Mouse (Mus musculus) myocyte (in vitro differentiated cells): Measurements from ENCODE around the gene Nynrin. TPM values are rescaled to one million over a fixed set of nuclear protein-coding genes. Genes with fewer than 3 reads are reported as not detected.

ENCODE experiments used
- H3K27me3 ChIP-seq: one replicate; pipeline ENCODE4 v1.6.1; 2011; ENCODE audit not compliant: control insufficient read depth, insufficient read depth, insufficient read length
- H3K36me3 ChIP-seq: one replicate; pipeline ENCODE4 v1.6.1; 2011; ENCODE audit not compliant: control insufficient read depth, insufficient read depth
- H3K4me2 ChIP-seq: one replicate; pipeline ENCODE4 v1.6.1; 2011; ENCODE audit warnings: low read depth, control low read depth
- H3K4me3 ChIP-seq: one replicate; pipeline ENCODE4 v1.5.1; 2011; ENCODE audit warnings: mild to moderate bottlenecking, control low read depth, moderate library complexity
- H3K79me2 ChIP-seq: one replicate; pipeline ENCODE4 v1.6.1; 2011; ENCODE audit not compliant: control insufficient read depth, insufficient read depth
- H3ac ChIP-seq: one replicate; pipeline ENCODE4 v1.6.1; 2011; ENCODE audit not compliant: control insufficient read depth, insufficient read length
- CEBPB ChIP-seq: IDR thresholded peaks from 2 replicates; pipeline ENCODE4 v1.6.1; 2011; ENCODE audit warnings: mild to moderate bottlenecking, moderate library complexity; ENCODE audit not compliant: poor library complexity, insufficient read depth, severe bottlenecking
- E2F4 ChIP-seq: IDR thresholded peaks from one replicate; pipeline ENCODE4 v1.6.1; 2011; ENCODE audit warnings: mild to moderate bottlenecking, control low read depth, moderate library complexity; ENCODE audit not compliant: insufficient read depth
- MAX ChIP-seq: IDR thresholded peaks from one replicate; pipeline ENCODE4 v1.6.1; 2011; ENCODE audit warnings: low read depth, mild to moderate bottlenecking, control low read depth
- MYOD1 ChIP-seq, 3 experiments: IDR thresholded peaks; one replicate each; pipeline ENCODE4 v1.6.1; 2011; ENCODE audit warnings: control low read depth in 2 of 3, low read depth in 2 of 3, mild to moderate bottlenecking in 2 of 3, moderate library complexity in 1 of 3; ENCODE audit not compliant: insufficient read length in 2 of 3, control insufficient read depth in 1 of 3
- MYOG ChIP-seq, 3 experiments: IDR thresholded peaks; one replicate each; pipeline ENCODE4 v1.6.1; 2011; ENCODE audit warnings: control low read depth in 2 of 3, low read depth in 2 of 3, mild to moderate bottlenecking in 2 of 3; ENCODE audit not compliant: insufficient read length in 2 of 3, control insufficient read depth in 1 of 3, insufficient read depth in 1 of 3
- POLR2A ChIP-seq: IDR thresholded peaks from one replicate; pipeline ENCODE4 v1.6.1; 2011; ENCODE audit warnings: low read depth, mild to moderate bottlenecking, control low read depth, moderate library complexity; ENCODE audit not compliant: insufficient read length
- POLR2AphosphoS2 ChIP-seq: IDR thresholded peaks from one replicate; pipeline ENCODE4 v1.6.1; 2011; ENCODE audit warnings: low read depth, control low read depth; ENCODE audit not compliant: insufficient read length
- REST ChIP-seq: IDR thresholded peaks from one replicate; pipeline ENCODE4 v1.6.1; 2011; ENCODE audit warnings: mild to moderate bottlenecking, control low read depth, moderate library complexity; ENCODE audit not compliant: insufficient read depth, insufficient read length
- SRF ChIP-seq: IDR thresholded peaks from one replicate; pipeline ENCODE4 v1.6.1; 2011; ENCODE audit warnings: low read depth; ENCODE audit not compliant: control insufficient read depth, insufficient read length
- TCF12 ChIP-seq: IDR thresholded peaks from one replicate; pipeline ENCODE4 v1.6.1; 2011; ENCODE audit warnings: mild to moderate bottlenecking, control low read depth; ENCODE audit not compliant: poor library complexity, insufficient read depth, severe bottlenecking
- TCF3 ChIP-seq: IDR thresholded peaks from one replicate; pipeline ENCODE4 v1.6.1; 2011; ENCODE audit warnings: low read depth, control low read depth; ENCODE audit not compliant: insufficient read length
- USF1 ChIP-seq: IDR thresholded peaks from one replicate; pipeline ENCODE4 v1.6.1; 2011; ENCODE audit warnings: low read depth, mild to moderate bottlenecking, control low read depth, moderate library complexity
- polyA plus RNA-seq: library from polyadenylated mRNA; unstranded; fragments of >200 nt; fragmentation: generic; extraction: Trizol; gene quantifications from one replicate; pipeline ENCODE4 v1.2.1, GENCODE M21; 2012; ENCODE audit warnings: missing spikeins

Gene Nynrin
- polyA plus RNA-seq, 1 experiment: 0.12 TPM

DNA sequence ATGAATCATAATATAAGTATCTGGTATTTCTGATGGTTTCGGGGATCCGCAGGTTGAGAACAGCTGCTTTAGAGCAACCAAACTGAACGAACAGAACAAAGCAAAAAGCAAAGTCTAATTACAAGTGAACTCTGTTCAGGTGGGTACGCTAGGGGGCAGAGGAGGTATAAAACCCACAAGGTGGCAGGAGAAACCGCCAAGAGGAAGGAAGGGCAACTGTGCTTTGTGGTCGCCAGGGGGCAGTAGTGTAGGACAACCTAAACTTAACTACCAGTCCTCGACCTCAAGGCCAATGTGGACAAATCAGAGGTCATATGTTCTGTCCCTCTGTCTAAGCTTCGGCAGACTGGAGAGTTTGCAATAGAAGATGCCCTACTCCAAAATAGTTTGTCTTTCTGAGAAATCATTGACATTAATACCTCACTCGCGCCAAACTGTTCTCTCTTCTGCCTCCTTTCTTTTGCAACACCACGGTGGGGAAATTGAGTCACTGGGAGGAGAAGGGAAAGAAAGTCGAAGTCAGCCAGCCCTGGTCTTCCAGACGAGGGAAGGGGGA is 31.3 kb upstream of the Nynrin start:
- H3K4me3 ChIP-seq: peak overlapping the region; percentile 31
- no peak for TF ChIP-seq REST
- TF ChIP-seq POLR2A: no peak
- TF ChIP-seq TCF3: no peak
- TF ChIP-seq TCF12: no peak
- TF ChIP-seq MYOG (IDR thresholded peaks at IDR 0.05; ENCODE audit: control insufficient read depth in 1 of 3, insufficient read depth in 1 of 3, insufficient read length in 2 of 3, low read depth in 2 of 3): no peak
- TF ChIP-seq MYOD1 (IDR thresholded peaks at IDR 0.05; ENCODE audit: control insufficient read depth in 1 of 3, insufficient read length in 2 of 3, low read depth in 2 of 3): no peak
- TF ChIP-seq CEBPB: no peak
- TF ChIP-seq USF1: no peak
- no peak for TF ChIP-seq POLR2AphosphoS2
- no peak for TF ChIP-seq MAX
- H3K79me2 ChIP-seq: no peaks in the 10 kb centered on the region
- no peaks in the 10 kb centered on the region for H3K27me3 ChIP-seq
- H3K4me2 ChIP-seq: peak overlapping the region; percentile 83
- no peak overlapping the region for H3ac ChIP-seq
- H3K36me3 ChIP-seq: no peaks in the 10 kb centered on the region

DNA sequence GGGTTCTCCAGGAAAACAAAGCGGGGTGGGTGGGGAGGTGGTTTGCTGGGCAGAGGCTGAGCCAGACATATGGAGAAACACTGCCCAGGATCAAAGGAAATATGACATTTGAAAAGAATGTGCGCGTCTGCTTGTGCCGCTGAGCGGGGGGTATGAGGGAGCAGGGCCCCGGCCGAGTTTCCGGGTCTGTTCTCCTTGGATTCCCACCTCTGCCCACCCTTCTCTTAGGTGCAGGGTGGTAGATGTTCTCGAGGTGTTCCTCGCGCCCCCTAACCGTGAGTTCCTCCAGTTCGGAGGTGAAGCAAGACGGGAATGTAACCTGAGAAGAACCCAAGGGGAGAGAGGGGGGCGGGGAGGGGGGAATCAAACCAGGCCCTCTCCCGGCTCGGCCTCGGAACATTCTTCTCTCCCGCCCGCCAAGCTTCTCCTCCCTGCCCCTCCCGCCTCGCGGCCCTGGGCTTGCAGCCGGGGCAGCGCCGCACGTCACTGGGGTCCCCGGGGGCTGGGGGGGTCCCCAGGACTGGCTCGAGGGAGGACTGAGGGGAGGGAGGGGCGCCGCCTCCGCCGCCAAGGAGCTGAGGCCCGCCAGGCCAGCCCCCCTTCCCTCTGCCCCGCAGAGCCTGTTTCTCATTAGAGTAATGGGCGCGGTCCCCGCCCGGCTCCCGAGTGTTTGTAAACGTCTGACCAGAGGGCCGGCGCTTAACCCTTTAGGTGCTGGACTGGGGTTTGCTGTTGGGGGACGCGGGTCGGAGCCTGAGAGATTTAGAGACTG is 30.6 kb upstream of the Nynrin start, which contains the start of gene Nfatc4:
Gene Nfatc4 (plus strand): TSS at position 154 of the 772 bp plus-strand sequence.
- TF ChIP-seq E2F4 (no peak), TCF12 (no peak), MAX (no peak), POLR2A (peak; percentile 21), MYOG (IDR thresholded peaks at IDR 0.05; ENCODE audit: control insufficient read depth in 1 of 3, insufficient read depth in 1 of 3, insufficient read length in 2 of 3, low read depth in 2 of 3) (no peak)
- peak within 1 kb of the TSS; percentile 27 for H3ac ChIP-seq
- H3K4me3 ChIP-seq: peak within 1 kb of the TSS; percentile 31

DNA sequence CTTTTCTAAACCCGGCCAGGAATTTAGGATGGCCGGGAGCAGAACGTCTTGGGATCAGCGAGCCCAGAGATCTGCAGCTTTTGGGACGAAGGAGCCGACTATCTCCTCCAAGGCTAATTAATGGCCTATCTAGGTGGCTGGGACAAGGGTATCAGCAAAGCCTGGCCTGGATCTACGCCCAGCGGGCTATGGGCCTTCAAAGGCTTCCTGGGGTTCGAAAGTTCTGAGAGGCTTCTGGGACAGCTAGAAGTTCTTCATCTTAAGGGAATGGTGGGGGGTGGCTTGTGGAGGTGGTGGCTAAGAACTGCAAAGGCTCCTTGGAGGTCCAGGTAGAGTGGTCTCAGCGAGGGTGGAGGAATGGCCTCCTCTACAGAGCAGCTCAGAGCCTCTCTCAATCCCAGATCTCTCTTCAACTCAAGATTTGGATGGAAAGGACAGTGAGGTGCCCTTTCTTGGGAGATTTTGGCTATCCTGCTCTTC is 29.8 kb upstream of the Nynrin start:
- Histone ChIP-seq H3K4me3 (peak overlapping the region; percentile 31), H3K27me3 (no peaks in the 10 kb centered on the region)

More for the DNA sequence above, 30.6 kb upstream of the Nynrin start, which contains the start of gene Nfatc4:
- H3K4me2 ChIP-seq: peak within 1 kb of the TSS; percentile 83
- H3K36me3 ChIP-seq: no peaks in the 10 kb centered on the region
- no peaks in the 10 kb centered on the region for H3K79me2 ChIP-seq
- no peaks in the 10 kb centered on the region for H3K27me3 ChIP-seq

DNA sequence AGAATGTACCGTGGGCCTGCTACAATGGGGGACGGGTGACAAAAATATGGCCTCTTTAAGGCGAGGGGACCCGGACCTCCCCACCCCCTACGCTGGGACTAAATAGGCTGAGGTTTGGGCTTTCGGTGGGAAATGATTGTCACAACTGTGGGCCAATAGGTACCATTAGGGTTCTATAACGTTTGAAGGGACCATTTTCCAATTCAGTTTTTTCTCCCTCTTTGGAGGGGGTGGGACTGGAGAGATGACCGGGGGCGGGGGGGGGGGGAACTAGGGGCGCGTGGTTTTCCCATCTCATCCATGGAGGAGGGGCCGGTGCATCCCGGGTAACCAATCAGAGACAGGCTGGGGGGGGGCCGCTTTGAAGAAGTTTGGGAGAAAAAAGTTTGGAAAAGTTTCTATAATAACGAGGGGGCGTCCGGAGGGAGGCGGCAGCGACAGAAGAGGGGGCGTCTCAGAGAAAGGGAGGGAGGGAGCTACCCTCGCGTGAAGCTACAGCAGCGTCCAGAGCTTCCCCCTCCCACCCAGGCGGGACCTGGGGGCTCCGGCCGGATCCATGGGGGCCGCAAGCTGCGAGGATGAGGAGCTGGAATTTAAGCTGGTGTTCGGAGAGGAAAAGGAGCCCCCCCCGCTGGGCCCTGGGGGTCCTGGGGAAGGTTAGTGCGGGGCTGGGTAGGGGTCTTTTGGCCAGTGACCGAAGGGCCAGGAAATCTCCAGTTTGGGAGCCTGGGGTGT is 29.2 kb upstream of the Nynrin start:
- Histone ChIP-seq H3K79me2 (no peaks in the 10 kb centered on the region), H3K4me3 (peak overlapping the region; percentile 31), H3ac (no peak overlapping the region), H3K27me3 (no peaks in the 10 kb centered on the region), H3K4me2 (peak overlapping the region; percentile 83), H3K36me3 (no peaks in the 10 kb centered on the region)
- TF ChIP-seq REST (no peak), POLR2AphosphoS2 (no peak), TCF12 (no peak), CEBPB (no peak), TCF3 (no peak), POLR2A (no peak), USF1 (no peak), MYOG (IDR thresholded peaks at IDR 0.05; ENCODE audit: control insufficient read depth in 1 of 3, insufficient read depth in 1 of 3, insufficient read length in 2 of 3, low read depth in 2 of 3) (no peak), SRF (no peak), MAX (no peak), MYOD1 (IDR thresholded peaks at IDR 0.05; ENCODE audit: control insufficient read depth in 1 of 3, insufficient read length in 2 of 3, low read depth in 2 of 3) (no peak), E2F4 (no peak)

More for the DNA sequence above, 29.8 kb upstream of the Nynrin start:
- peak overlapping the region; percentile 27 for H3ac ChIP-seq
- no peaks in the 10 kb centered on the region for H3K79me2 ChIP-seq
- H3K36me3 ChIP-seq: no peaks in the 10 kb centered on the region
- TF ChIP-seq POLR2A: no peak
- TF ChIP-seq TCF12: no peak
- no peak for TF ChIP-seq MAX
- TF ChIP-seq POLR2AphosphoS2: no peak
- TF ChIP-seq CEBPB: no peak
- TF ChIP-seq TCF3: no peak
- no peak for TF ChIP-seq USF1
- no peak for TF ChIP-seq MYOG (IDR thresholded peaks at IDR 0.05; ENCODE audit: control insufficient read depth in 1 of 3, insufficient read depth in 1 of 3, insufficient read length in 2 of 3, low read depth in 2 of 3)
- TF ChIP-seq REST: no peak
- no peak for TF ChIP-seq MYOD1 (IDR thresholded peaks at IDR 0.05; ENCODE audit: control insufficient read depth in 1 of 3, insufficient read length in 2 of 3, low read depth in 2 of 3)
- TF ChIP-seq E2F4: no peak
- no peak for TF ChIP-seq SRF
- H3K4me2 ChIP-seq: peak overlapping the region; percentile 83
